Mouse (Mus musculus): Measurements from ENCODE around the gene Rnf152.

DNA sequence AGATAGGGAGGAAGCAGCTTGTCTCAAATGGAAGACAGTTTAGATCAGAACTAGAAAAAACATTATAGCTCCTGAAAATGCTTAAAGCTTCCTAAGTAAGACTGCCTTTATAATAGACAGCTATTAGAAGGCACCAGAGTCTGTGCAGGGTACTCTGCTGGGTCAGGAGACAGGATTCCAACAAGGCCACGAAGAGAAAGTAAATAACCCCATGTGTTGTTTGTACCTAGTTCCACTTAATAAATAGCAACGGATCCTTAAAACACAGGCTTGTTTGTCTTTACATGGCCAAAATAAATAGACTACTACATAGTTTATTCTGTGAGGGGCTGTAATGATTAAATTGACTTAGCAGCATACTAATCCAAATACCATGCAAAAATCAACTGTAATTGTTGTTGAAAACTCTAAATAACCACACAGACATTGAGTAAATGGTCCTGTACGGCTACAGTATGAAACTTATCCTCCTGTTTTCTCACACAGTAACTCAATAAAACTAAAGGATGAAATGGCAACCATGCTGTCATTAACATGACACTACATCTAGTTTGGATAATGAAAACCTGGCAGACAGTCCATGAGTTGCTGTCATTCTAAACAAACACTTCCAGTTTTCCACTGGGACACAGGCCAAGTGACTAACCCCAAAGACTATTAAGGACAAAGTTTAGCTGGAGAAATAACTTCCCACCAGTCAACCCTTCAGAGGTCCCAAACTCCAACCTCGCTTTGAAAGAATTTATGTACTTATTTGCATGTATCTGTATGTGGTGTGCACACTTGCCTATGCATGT lies 27.8 kb upstream of the Rnf152 start:
- TF ChIP-seq POLR2A (IDR thresholded peaks at IDR 0.05; ENCODE audit: borderline replicate concordance, low read depth, low read length) = no peak
- TF ChIP-seq CTCF (IDR thresholded peaks at IDR 0.05; ENCODE audit: low read depth, low read length) = no peak
